In the genomic region with DNA sequence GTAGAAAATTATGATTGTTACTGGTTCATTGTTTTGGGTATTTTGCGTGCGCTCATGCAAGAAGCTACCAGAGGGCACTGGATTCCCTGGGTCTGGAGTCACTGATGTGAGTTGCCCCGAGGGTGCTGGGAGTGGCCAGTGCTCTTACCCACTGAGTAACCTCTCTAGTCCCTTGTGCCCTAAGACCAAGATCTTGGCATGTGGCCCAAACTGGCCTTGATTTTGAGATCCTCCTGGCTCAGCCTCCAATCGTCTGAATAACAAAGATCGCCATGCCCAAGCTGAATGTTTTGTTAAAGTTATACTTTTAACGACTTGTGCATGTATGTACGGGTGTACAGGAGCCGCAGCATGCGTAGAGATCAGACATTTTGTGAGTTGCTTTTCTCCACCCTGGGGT, we compare ENCODE assay signal across 48 mouse cellular contexts. TPM values are rescaled to one million over a fixed set of nuclear protein-coding genes. Genes with fewer than 3 reads are reported as not detected.
"Had no signal": no experiment of that assay in that cellular context is flagged by ENCODE, and none has a peak within 500 bp of the region (broad histone marks: within the 10 kb centered on the region; RNA-seq: fewer than 3 reads in every experiment).

No protein-coding gene starts in this region.

- H3K36me3 ChIP-seq: heart, embryonic 10.5 days; heart, embryonic 12.5 days; heart, embryonic 13.5 days; heart, embryonic 15.5 days; hindbrain, embryonic 10.5 days; hindbrain, embryonic 12.5 days; hindbrain, embryonic 13.5 days; hindbrain, embryonic 15.5 days; intestine, embryonic 15.5 days; kidney, embryonic 15.5 days had no signal

- H3K4me3 ChIP-seq: heart, embryonic 10.5 days; heart, embryonic 12.5 days; heart, embryonic 13.5 days; heart, embryonic 15.5 days; hindbrain, embryonic 10.5 days; hindbrain, embryonic 12.5 days; hindbrain, embryonic 13.5 days; hindbrain, embryonic 15.5 days; intestine, embryonic 15.5 days; kidney, embryonic 15.5 days; layer of hippocampus, adult 2 months; left cerebral cortex, adult 2 months had no signal

- H3K9me3 ChIP-seq: heart, embryonic 10.5 days; heart, embryonic 12.5 days; heart, embryonic 13.5 days; heart, embryonic 15.5 days; hindbrain, embryonic 10.5 days; hindbrain, embryonic 12.5 days; hindbrain, embryonic 13.5 days; hindbrain, embryonic 15.5 days; intestine, embryonic 15.5 days; kidney, embryonic 15.5 days had no signal

- DNase-seq: heart, postnatal 10 days; heart, postnatal 14 days; heart, postnatal 36 days; heart, postnatal 4 days; kidney, adult 18-20 months; kidney, adult 8-10 months; kidney, adult 9 months; kidney, postnatal 10 days; kidney, postnatal 14 days; layer of hippocampus, adult 9-11 months; layer of hippocampus, postnatal 36 days had no signal

- H3K4me1 ChIP-seq: hindbrain, embryonic 15.5 days; intestine, embryonic 15.5 days had no signal

- H3K9ac ChIP-seq: heart, embryonic 12.5 days; heart, embryonic 13.5 days; heart, embryonic 15.5 days; hindbrain, embryonic 12.5 days; hindbrain, embryonic 13.5 days; hindbrain, embryonic 14.5 days; hindbrain, embryonic 15.5 days; intestine, embryonic 15.5 days; kidney, embryonic 15.5 days had no signal

- H3K27ac ChIP-seq: heart, embryonic 10.5 days; heart, embryonic 13.5 days; heart, embryonic 15.5 days; hindbrain, embryonic 10.5 days; hindbrain, embryonic 12.5 days; hindbrain, embryonic 13.5 days; hindbrain, embryonic 14.5 days; hindbrain, embryonic 15.5 days; hindbrain, postnatal 0 days; intestine, embryonic 15.5 days; kidney, embryonic 15.5 days; kidney, postnatal 0 days; layer of hippocampus, adult 2 months; left cerebral cortex, adult 2 months had no signal

- H3K27me3 ChIP-seq: heart, embryonic 15.5 days; hindbrain, embryonic 12.5 days; hindbrain, embryonic 13.5 days; hindbrain, embryonic 15.5 days; intestine, embryonic 15.5 days; kidney, embryonic 15.5 days had no signal

RNA-seq across cellular contexts. Expression of a gene that starts 21.4 kb away (rescaled TPM):
- total RNA-seq: heart, adult 8-10 months; heart, postnatal 10 days; heart, postnatal 14 days; heart, postnatal 25 days; heart, postnatal 36 days; heart, postnatal 4 days; hematopoietic stem cell, adult 5-6 weeks; hindbrain, postnatal 0 days; layer of hippocampus, adult 18-20 months; layer of hippocampus, adult 2 months; layer of hippocampus, adult 8-10 months; layer of hippocampus, postnatal 10 days; layer of hippocampus, postnatal 14 days; layer of hippocampus, postnatal 25 days; layer of hippocampus, postnatal 36 days; left cerebral cortex, adult 18-20 months; left cerebral cortex, adult 2 months; left cerebral cortex, adult 8-10 months had no signal
- polyA plus RNA-seq: heart, embryonic 10.5 days; heart, embryonic 11.5 days; heart, embryonic 12.5 days; heart, embryonic 13.5 days; heart, embryonic 14.5 days; heart, embryonic 15.5 days; heart, embryonic 16.5 days; heart, postnatal 0 days; hindbrain, embryonic 11.5 days; hindbrain, embryonic 12.5 days; hindbrain, embryonic 13.5 days; hindbrain, embryonic 14.5 days; hindbrain, embryonic 16.5 days; hindbrain, postnatal 0 days; inflammation-experienced regulatory T-cells, adult 6 months; intestine, embryonic 14.5 days; intestine, embryonic 16.5 days; intestine, postnatal 0 days; kidney, postnatal 0 days; large intestine, adult 2 months had no signal

RNA-seq across cellular contexts. Expression of a gene that starts 32.7 kb away (rescaled TPM):
- total RNA-seq: hematopoietic stem cell, adult 5-6 weeks; hindbrain, postnatal 0 days had no signal
- polyA plus RNA-seq: heart, embryonic 10.5 days; heart, embryonic 11.5 days; heart, embryonic 12.5 days; heart, embryonic 13.5 days; heart, embryonic 14.5 days; heart, embryonic 15.5 days; heart, embryonic 16.5 days; heart, postnatal 0 days; hindbrain, embryonic 10.5 days; hindbrain, embryonic 11.5 days; hindbrain, embryonic 12.5 days; hindbrain, embryonic 13.5 days; hindbrain, embryonic 14.5 days; hindbrain, embryonic 15.5 days; hindbrain, embryonic 16.5 days; hindbrain, postnatal 0 days; inflammation-experienced regulatory T-cells, adult 6 months; intestine, embryonic 14.5 days; intestine, embryonic 15.5 days; intestine, embryonic 16.5 days; intestine, postnatal 0 days; kidney, embryonic 14.5 days; kidney, embryonic 15.5 days; large intestine, adult 2 months had no signal

RNA-seq across cellular contexts. Expression of a gene that starts 32.8 kb away (rescaled TPM):
- total RNA-seq: heart, postnatal 10 days; heart, postnatal 14 days; heart, postnatal 25 days; heart, postnatal 36 days; heart, postnatal 4 days; hematopoietic stem cell, adult 5-6 weeks; layer of hippocampus, adult 18-20 months; layer of hippocampus, adult 2 months; layer of hippocampus, adult 8-10 months; layer of hippocampus, postnatal 10 days; layer of hippocampus, postnatal 14 days; layer of hippocampus, postnatal 25 days; layer of hippocampus, postnatal 36 days; left cerebral cortex, adult 18-20 months had no signal
- polyA plus RNA-seq: heart, embryonic 11.5 days; heart, embryonic 12.5 days; heart, embryonic 13.5 days; heart, embryonic 14.5 days; heart, embryonic 15.5 days; heart, embryonic 16.5 days; heart, postnatal 0 days; hindbrain, embryonic 12.5 days; hindbrain, embryonic 15.5 days; hindbrain, embryonic 16.5 days; hindbrain, postnatal 0 days; intestine, embryonic 14.5 days; intestine, embryonic 16.5 days; intestine, postnatal 0 days; large intestine, adult 2 months had no signal

RNA-seq across cellular contexts. Expression of a gene that starts 36.2 kb away (rescaled TPM):
- total RNA-seq: heart, adult 8-10 months; heart, postnatal 10 days; heart, postnatal 14 days; heart, postnatal 25 days; heart, postnatal 36 days; heart, postnatal 4 days; hematopoietic stem cell, adult 5-6 weeks; hindbrain, postnatal 0 days; layer of hippocampus, adult 18-20 months; layer of hippocampus, adult 2 months; layer of hippocampus, adult 8-10 months; layer of hippocampus, postnatal 14 days; layer of hippocampus, postnatal 25 days; layer of hippocampus, postnatal 36 days; left cerebral cortex, adult 18-20 months; left cerebral cortex, adult 2 months had no signal
- polyA plus RNA-seq: heart, embryonic 10.5 days; heart, embryonic 11.5 days; heart, embryonic 12.5 days; heart, embryonic 14.5 days; heart, embryonic 15.5 days; heart, embryonic 16.5 days; hindbrain, embryonic 10.5 days; hindbrain, embryonic 11.5 days; hindbrain, embryonic 12.5 days; intestine, embryonic 14.5 days had no signal
